Mouse (Mus musculus): ENCODE data around the gene Baz2b. TPM values are rescaled to one million over a fixed set of nuclear protein-coding genes. Genes with fewer than 3 reads are reported as not detected.

Gene Baz2b
- polyA plus RNA-seq, 1 experiment from 2014 or later: 70.8 TPM

DNA sequence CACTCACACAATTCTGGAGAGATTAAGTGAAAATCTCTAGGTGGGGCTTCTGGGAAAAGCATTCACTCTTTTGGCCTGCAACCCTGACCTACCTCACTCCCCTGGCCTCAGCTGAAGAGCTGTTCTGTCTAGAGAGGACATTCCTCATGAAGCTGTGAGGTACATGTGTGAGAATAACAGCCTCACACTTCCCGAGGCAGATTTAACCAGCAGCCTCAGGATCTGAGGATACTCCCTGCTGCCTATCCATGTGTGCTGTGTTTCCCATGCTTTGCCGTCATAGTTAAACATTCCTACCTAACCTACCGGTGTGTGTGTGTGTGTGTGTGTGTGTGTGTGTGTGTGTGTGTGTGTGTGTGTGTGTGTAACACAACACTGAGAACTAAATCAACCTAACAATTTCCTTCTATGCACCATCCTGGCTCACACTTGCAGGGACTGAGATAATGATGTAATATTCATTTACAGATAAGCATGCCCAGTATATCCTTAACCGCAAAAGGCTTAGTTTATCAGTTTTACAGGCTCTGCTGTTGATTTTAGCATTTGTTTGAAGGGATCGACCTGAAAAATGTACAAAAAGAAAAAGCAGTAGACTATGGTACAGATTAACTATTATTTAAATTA lies 206.5 kb downstream of the Baz2b start:
- no peak for ATAC-seq (ENCODE audit: insufficient number of reproducible peaks, insufficient read depth, low FRiP score, low TSS enrichment, low read depth)
- Histone ChIP-seq H3K9me3 (no peaks in the 10 kb centered on the region), H3K4me3 (replicated peaks) (no peak overlapping the region), H3K27ac (no peak overlapping the region), H3K4me1 (replicated peaks) (no peaks in the 10 kb centered on the region), H3K36me3 (peaks cover 48% of the 10 kb centered on the region), H3K27me3 (no peaks in the 10 kb centered on the region), H3K9ac (replicated peaks) (no peak overlapping the region), H3K4me2 (no peak overlapping the region)
- 66% methylated on average over 5 of the region's 5 CpGs for WGBS

DNA sequence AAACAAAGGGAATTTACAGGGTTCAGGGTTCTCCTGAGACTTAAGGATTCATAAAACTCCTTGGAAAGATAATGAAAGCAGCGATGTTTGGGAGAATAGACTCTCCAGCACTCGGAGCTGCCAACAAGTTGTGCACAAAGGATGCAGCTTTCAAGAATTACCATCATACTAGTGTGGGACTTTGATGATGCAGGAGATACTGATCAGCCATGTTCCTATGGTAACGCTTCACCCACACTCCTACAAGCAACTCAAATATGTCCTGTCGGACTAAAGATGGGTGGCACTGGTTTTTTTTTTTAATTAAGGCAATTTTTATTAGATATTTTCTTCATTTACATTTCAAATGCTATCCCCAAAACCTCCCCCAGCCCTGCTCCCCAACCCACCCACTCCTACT lies 209.4 kb downstream of the Baz2b start:
- Histone ChIP-seq H3K36me3 (peaks cover 40% of the 10 kb centered on the region), H3K4me3 (replicated peaks) (no peak overlapping the region), H3K4me1 (replicated peaks) (no peaks in the 10 kb centered on the region), H3K9me3 (no peaks in the 10 kb centered on the region), H3K9ac (replicated peaks) (no peak overlapping the region), H3K27me3 (no peaks in the 10 kb centered on the region), H3K4me2 (no peak overlapping the region), H3K27ac (no peak overlapping the region)
- WGBS: 92% methylated on average over 4 of the region's 4 CpGs
- ATAC-seq (ENCODE audit: insufficient number of reproducible peaks, insufficient read depth, low FRiP score, low TSS enrichment, low read depth): no peak

DNA sequence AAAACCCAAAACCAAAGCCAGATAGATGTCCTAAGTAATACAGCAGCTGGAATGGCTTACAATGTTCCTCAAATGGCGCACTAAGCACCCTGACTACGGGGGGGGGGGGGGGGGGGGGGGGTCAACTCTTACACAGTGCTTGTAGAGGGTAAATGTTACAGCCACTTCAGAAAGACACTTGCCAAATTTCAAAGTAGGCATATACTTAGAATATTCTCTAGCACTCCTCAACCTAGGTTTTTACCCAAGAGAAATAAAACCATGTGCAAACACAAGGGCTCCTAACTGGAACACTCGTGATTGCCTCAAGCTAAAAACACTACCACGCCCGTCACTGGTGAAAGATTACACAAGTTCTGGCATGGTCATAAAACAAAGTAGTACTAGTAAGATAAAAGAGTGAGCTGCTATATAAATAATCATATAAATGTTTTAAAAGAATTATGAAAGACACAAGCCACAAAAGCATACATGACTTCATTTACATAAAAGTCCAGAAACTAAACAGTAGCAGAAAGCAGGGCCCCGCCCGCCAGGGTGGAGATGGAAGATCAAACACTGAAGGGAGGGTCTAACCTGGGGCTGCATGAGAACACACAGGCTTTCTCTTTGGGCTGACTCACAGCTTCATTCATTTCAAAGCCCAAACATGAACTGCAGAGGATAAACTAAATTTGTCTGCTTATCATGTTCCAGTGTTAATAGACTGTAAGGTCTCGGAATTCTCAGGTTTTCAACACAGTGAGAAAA lies 212.0 kb downstream of the Baz2b start:
- H3K27me3 ChIP-seq: no peaks in the 10 kb centered on the region
- peaks cover 7% of the 10 kb centered on the region for H3K4me1 ChIP-seq (replicated peaks)
- H3K4me2 ChIP-seq: no peak overlapping the region
- no peak for ATAC-seq (ENCODE audit: insufficient number of reproducible peaks, insufficient read depth, low FRiP score, low TSS enrichment, low read depth)
- H3K36me3 ChIP-seq: peaks cover 20% of the 10 kb centered on the region
- WGBS: 79% methylated on average over 8 of the region's 8 CpGs
- no peak overlapping the region for H3K9ac ChIP-seq (replicated peaks)
- no peak overlapping the region for H3K4me3 ChIP-seq (replicated peaks)
- no peaks in the 10 kb centered on the region for H3K9me3 ChIP-seq
- H3K27ac ChIP-seq: no peak overlapping the region

DNA sequence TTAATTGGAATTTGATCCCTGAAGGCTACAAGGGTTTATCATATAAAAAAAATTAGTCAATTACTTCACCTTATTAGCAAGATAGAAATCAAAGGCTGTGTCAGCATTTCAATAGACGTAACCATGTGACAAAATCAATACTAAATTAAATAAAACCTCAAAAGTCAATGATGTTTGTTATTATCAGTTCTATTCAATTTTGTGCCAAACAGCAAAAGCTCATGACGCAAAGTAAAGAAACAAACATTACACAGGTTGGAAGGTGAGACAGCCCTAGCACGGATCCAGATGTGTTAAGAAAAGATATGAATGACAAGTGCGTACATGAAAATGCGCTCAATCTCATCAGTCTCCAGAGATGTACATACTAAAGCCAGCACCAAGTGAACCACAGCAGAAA lies 212.7 kb downstream of the Baz2b start:
- Histone ChIP-seq H3K9me3 (no peaks in the 10 kb centered on the region), H3K4me3 (replicated peaks) (no peak overlapping the region), H3K4me1 (replicated peaks) (peaks cover 12% of the 10 kb centered on the region), H3K27me3 (no peaks in the 10 kb centered on the region), H3K27ac (no peak overlapping the region), H3K36me3 (peaks cover 15% of the 10 kb centered on the region), H3K4me2 (no peak overlapping the region), H3K9ac (replicated peaks) (no peak overlapping the region)
- 92% methylated on average over 5 of the region's 5 CpGs for WGBS
- no peak for ATAC-seq (ENCODE audit: insufficient number of reproducible peaks, insufficient read depth, low FRiP score, low TSS enrichment, low read depth)

DNA sequence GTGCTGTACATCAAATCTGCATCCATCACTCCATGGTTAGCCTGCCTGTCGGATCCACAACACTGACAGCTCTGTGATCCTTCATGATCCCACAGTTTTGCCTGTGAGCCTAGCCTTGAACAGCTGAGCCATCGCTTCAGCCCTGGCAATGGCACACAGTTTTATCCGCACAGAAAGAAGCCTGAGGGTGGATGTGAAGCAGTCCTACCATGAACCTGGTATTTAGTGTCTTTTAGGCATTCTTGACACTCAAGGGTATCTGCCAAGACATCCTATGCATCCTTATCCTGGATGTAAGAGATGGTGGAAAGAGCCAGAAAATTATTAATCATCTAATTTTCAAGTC lies 216.5 kb downstream of the Baz2b start:
- 41% methylated on average over 3 of the region's 3 CpGs for WGBS
- Histone ChIP-seq H3K27ac (peak overlapping the region; percentile 82), H3K4me3 (replicated peaks) (no peak overlapping the region), H3K4me2 (peak overlapping the region; percentile 43; the same call in 1 of the 2 replicates), H3K4me1 (replicated peaks) (peaks cover 24% of the 10 kb centered on the region), H3K27me3 (no peaks in the 10 kb centered on the region), H3K9ac (replicated peaks) (no peak overlapping the region), H3K36me3 (no peaks in the 10 kb centered on the region), H3K9me3 (no peaks in the 10 kb centered on the region)
- ATAC-seq (ENCODE audit: insufficient number of reproducible peaks, insufficient read depth, low FRiP score, low TSS enrichment, low read depth): no peak

DNA sequence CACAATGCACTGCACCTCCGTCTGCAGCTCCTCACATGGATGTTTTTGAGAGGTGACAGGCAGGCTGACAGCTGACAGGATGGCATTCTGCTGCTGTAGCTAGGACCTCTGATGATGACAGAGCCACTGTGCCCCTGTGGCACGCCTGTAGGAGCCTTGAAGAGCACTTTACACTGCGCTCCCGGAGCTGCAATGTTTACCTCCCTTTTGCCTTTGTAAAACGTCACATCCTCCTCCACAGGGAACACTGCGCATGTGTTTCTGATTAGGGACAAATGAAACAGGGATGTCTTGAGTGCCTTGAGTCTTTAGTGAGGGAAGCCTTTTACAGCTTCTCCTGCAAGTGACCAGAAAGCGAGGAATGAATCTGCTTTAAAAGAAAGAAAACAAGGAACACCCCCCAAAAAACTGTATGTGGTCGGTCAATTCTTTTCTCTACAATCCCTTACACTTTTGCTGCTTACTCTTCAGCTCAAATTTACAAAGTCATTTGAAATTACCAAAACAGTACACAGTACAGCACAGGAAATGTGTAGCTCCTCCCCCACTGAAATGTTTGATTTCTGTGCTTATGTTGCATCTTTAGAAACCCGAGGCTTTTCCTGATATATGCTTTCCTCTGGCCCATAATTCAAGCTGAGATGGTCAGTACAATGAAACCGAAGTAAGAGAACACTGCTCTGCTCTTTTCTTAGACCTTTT lies 217.0 kb downstream of the Baz2b start:
- ATAC-seq (ENCODE audit: insufficient number of reproducible peaks, insufficient read depth, low FRiP score, low TSS enrichment, low read depth): peak; percentile 80; the same call in 1 of the 2 replicates
- no peaks in the 10 kb centered on the region for H3K27me3 ChIP-seq
- H3K27ac ChIP-seq: peak overlapping the region; percentile 82
- peak overlapping the region; percentile 20 for H3K4me3 ChIP-seq (replicated peaks)
- H3K9me3 ChIP-seq: no peaks in the 10 kb centered on the region
- H3K4me2 ChIP-seq: peak overlapping the region; percentile 43
- 17% methylated on average over 10 of the region's 10 CpGs for WGBS
- peaks cover 29% of the 10 kb centered on the region for H3K4me1 ChIP-seq (replicated peaks)
- no peak overlapping the region for H3K9ac ChIP-seq (replicated peaks)
- no peaks in the 10 kb centered on the region for H3K36me3 ChIP-seq

DNA sequence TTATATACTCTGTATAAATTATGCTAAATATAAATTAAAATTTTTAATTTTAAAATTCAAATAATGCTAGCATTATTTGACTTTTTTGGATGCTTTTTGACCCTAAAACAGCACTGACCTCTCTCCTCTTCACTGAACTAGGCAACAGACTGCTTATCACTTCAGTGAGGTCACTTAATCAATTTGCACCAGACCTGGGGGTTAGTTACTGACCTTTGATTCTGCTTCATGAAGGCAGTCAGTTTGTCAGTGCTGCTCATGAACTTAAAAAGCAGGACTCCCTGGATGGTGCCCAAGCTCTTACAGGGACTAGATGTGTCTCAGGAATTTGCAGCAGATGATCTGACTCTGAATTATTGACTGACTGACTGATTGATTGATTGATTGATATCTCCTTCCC lies 217.9 kb downstream of the Baz2b start:
- H3K27me3 ChIP-seq: no peaks in the 10 kb centered on the region
- no peak overlapping the region for H3K4me2 ChIP-seq
- H3K36me3 ChIP-seq: no peaks in the 10 kb centered on the region
- H3K9me3 ChIP-seq: no peaks in the 10 kb centered on the region
- H3K27ac ChIP-seq: no peak overlapping the region
- peaks cover 37% of the 10 kb centered on the region for H3K4me1 ChIP-seq (replicated peaks)
- H3K9ac ChIP-seq (replicated peaks): no peak overlapping the region
- H3K4me3 ChIP-seq (replicated peaks): no peak overlapping the region
- ATAC-seq (ENCODE audit: insufficient number of reproducible peaks, insufficient read depth, low FRiP score, low TSS enrichment, low read depth): no peak

DNA sequence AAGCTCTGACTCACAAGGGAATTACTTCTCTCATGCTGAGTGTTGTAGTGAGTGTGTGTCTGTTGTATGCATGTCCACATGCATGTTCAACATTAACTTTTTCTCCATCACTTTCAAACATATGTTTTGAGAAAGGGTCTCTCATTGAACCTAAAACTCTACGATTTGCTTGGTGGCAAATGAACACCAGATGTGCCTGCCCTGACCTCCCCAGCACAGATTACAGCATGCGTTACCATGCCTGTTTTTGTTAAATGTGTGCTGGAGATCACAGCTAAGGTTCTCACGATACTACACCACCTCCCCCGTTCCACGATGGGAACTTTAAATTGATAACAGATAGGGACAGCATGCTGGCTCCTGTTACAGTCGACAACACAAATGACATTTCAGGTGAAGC lies 222.1 kb downstream of the Baz2b start:
- H3K4me1 ChIP-seq (replicated peaks): peaks cover 30% of the 10 kb centered on the region
- H3K27me3 ChIP-seq: no peaks in the 10 kb centered on the region
- H3K27ac ChIP-seq: 0 out of 2 replicates have a peak overlapping the region, but pooled peaks have one; percentile 25
- H3K9me3 ChIP-seq: no peaks in the 10 kb centered on the region
- peak; percentile 63; the same call in 1 of the 2 replicates for ATAC-seq (ENCODE audit: insufficient number of reproducible peaks, insufficient read depth, low FRiP score, low TSS enrichment, low read depth)
- H3K36me3 ChIP-seq: peaks cover 8% of the 10 kb centered on the region; the same call in 1 of the 2 replicates
- H3K4me2 ChIP-seq: peak overlapping the region; percentile 21; the same call in 1 of the 2 replicates
- 13% methylated on average over 6 of the region's 6 CpGs for WGBS
- no peak overlapping the region for H3K4me3 ChIP-seq (replicated peaks)
- no peak overlapping the region for H3K9ac ChIP-seq (replicated peaks)

DNA sequence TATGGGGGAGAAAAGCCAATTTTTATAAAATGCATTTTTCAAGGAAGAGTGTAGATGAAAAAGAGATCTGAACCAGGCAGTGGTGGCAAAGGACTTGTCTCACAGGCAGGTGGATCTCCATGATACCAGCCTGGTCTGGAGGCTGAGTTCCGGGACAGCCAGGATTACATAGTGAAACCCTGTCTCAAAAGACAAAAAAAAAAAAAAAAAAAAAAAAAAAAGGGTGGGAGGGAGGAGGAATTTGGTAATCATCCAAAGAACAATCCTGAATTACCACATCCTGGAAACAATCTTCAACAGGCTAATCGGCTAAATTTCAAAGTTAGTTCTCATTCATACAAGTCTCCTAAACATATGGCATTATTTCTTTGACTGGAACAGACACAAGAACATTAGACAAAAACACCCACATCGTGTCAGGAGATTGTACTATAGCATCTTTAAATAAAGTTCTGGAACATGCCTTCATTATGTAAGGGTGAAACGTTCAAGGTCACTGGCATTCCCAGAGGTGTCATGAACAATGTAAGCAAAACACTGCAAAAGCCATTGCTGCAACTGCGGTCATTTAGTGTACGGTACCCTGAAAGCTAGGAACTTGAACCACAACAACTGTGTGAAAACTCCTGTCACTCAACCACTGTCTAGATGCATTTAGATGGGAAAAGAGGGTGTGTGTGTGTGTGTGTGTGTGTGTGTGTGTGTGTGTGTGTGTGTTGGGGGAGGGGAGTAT lies 230.0 kb downstream of the Baz2b start:
- no peak overlapping the region for H3K27ac ChIP-seq
- H3K9ac ChIP-seq (replicated peaks): no peak overlapping the region
- H3K4me3 ChIP-seq (replicated peaks): no peak overlapping the region
- no peaks in the 10 kb centered on the region for H3K27me3 ChIP-seq
- ATAC-seq (ENCODE audit: insufficient number of reproducible peaks, insufficient read depth, low FRiP score, low TSS enrichment, low read depth): no peak
- no peaks in the 10 kb centered on the region for H3K9me3 ChIP-seq
- H3K4me2 ChIP-seq: no peak overlapping the region
- 64% methylated on average over 6 of the region's 6 CpGs for WGBS
- H3K36me3 ChIP-seq: peaks cover 37% of the 10 kb centered on the region
- H3K4me1 ChIP-seq (replicated peaks): peaks cover 7% of the 10 kb centered on the region; the same call in 1 of the 2 replicates

DNA sequence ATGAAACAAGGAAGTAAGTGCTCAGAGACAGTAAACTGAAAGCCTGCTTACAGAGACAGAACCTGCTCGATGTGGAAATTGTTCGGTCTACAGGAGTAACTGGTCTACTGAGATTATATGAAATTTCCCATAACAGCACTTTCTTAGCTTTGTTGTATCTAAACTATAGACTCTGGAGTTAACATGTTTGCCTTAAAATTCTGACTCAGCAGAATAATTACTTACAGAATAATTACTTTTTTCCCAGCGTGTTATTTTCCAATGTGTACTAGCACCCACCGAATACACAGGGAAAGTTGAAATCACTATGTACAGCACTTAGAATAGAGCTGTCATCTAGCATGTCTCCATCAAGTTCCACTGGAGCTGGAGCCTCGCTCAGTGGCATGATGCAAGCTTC lies 233.0 kb downstream of the Baz2b start:
- peaks cover 7% of the 10 kb centered on the region; the same call in 1 of the 2 replicates for H3K4me1 ChIP-seq (replicated peaks)
- H3K4me3 ChIP-seq (replicated peaks): no peak overlapping the region
- no peak overlapping the region for H3K9ac ChIP-seq (replicated peaks)
- no peaks in the 10 kb centered on the region for H3K9me3 ChIP-seq
- peaks cover 35% of the 10 kb centered on the region for H3K36me3 ChIP-seq
- ATAC-seq (ENCODE audit: insufficient number of reproducible peaks, insufficient read depth, low FRiP score, low TSS enrichment, low read depth): no peak
- no peak overlapping the region for H3K4me2 ChIP-seq
- H3K27ac ChIP-seq: no peak overlapping the region
- no peaks in the 10 kb centered on the region for H3K27me3 ChIP-seq
- 90% methylated on average over 5 of the region's 5 CpGs for WGBS

DNA sequence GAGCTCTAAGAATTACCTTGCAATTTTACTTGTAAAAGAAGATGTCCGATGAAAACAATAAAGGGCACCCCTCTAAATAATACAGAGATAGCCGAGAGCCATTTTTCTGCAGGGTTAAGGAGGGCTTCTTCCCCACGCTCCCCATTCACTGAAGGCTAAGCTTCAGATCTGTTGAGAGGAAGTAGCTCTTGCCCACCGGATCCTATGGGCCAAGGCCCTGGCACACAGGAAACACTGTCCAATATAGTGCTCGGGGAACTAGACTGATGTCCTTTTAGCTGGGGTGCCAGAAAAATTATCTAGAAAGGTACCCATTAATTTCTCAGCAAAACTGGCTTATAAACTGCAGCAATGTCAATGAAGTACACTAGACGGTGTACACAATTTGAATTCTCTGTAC lies 233.9 kb downstream of the Baz2b start:
- Histone ChIP-seq H3K36me3 (peaks cover 36% of the 10 kb centered on the region), H3K4me2 (no peak overlapping the region), H3K9ac (replicated peaks) (no peak overlapping the region), H3K4me3 (replicated peaks) (no peak overlapping the region), H3K4me1 (replicated peaks) (peaks cover 7% of the 10 kb centered on the region; the same call in 1 of the 2 replicates), H3K9me3 (no peaks in the 10 kb centered on the region), H3K27ac (no peak overlapping the region), H3K27me3 (no peaks in the 10 kb centered on the region)
- WGBS: 93% methylated on average over 6 of the region's 6 CpGs
- no peak for ATAC-seq (ENCODE audit: insufficient number of reproducible peaks, insufficient read depth, low FRiP score, low TSS enrichment, low read depth)

Measured in limb, embryonic 12.5 days (tissue).